Mouse (Mus musculus) intestine, postnatal 0 days (tissue): ENCODE measurements around the gene Stx8. TPM values are rescaled to one million over a fixed set of nuclear protein-coding genes. Genes with fewer than 3 reads are reported as not detected.

Experiments
- ATAC-seq: fragments of 200-750 bp; cut with Nextera tagmentation; 2 replicates; pipeline ENCODE4 v1.8.0; 2017; ENCODE audit warnings: mild to moderate bottlenecking, moderate TSS enrichment, moderate library complexity
- H3K27ac ChIP-seq: fragments of 300-500 bp; sonication (generic); 2 replicates; pipeline ENCODE4 v1.5.1; 2014; ENCODE audit warnings: mild to moderate bottlenecking, low read depth, low read length, moderate library complexity
- H3K27me3 ChIP-seq: fragments of 300-500 bp; sonication (generic); replicated peaks from 2 replicates; pipeline ENCODE4 v1.6.1; 2014; ENCODE audit warnings: low read length, mixed read lengths; ENCODE audit not compliant: control insufficient read depth, insufficient read depth
- H3K36me3 ChIP-seq: fragments of 300-500 bp; sonication (generic); 2 replicates; pipeline ENCODE4 v1.6.1; 2014; ENCODE audit warnings: mild to moderate bottlenecking, moderate library complexity; ENCODE audit not compliant: control insufficient read depth, insufficient read depth
- H3K4me1 ChIP-seq: fragments of 300-500 bp; sonication (generic); replicated peaks from 2 replicates; pipeline ENCODE4 v1.6.1; 2014; ENCODE audit warnings: antibody characterized with exemption, low read length, mixed read lengths; ENCODE audit not compliant: control insufficient read depth, insufficient read depth
- H3K4me2 ChIP-seq: fragments of 300-500 bp; sonication (generic); replicated peaks from 2 replicates; pipeline ENCODE4 v1.6.1; 2014; ENCODE audit warnings: low read depth, mild to moderate bottlenecking, moderate library complexity
- H3K4me3 ChIP-seq: fragments of 300-500 bp; sonication (generic); 2 replicates; pipeline ENCODE4 v1.5.1; 2014; ENCODE audit warnings: low read depth, low read length
- H3K9ac ChIP-seq: fragments of 300-500 bp; sonication (generic); 2 replicates; pipeline ENCODE4 v1.6.1; 2014; ENCODE audit warnings: mild to moderate bottlenecking, low read depth, low read length
- H3K9me3 ChIP-seq: fragments of 300-500 bp; sonication (generic); 2 replicates; pipeline ENCODE4 v1.6.1; 2016; ENCODE audit warnings: mixed run types; ENCODE audit not compliant: control insufficient read depth
- CTCF ChIP-seq: sonication (generic); IDR thresholded peaks from 2 replicates; pipeline ENCODE4 v1.5.1; 2016; ENCODE audit warnings: low read depth, mild to moderate bottlenecking, control low read depth, antibody characterized with exemption, moderate library complexity
- WGBS: fragments of 180-500 bp; shearing (Covaris S2); extraction: QIAGEN DNeasy Blood & Tissue Kit; methylation state at CpG from one replicate; pipeline ENCODE4 v1.1.7; 2014; 5-methylcytosine and 5-hydroxymethylcytosine counted together
- polyA plus RNA-seq: library from polyadenylated mRNA; unstranded; fragments of >200 nt; fragmentation: Nextera tagmentation; extraction: Ambion mirVana; gene quantifications from 2 replicates; pipeline ENCODE4 v1.2.1, GENCODE M21; 2015

The Stx8 gene
- polyA plus RNA-seq, 1 experiment from 2014 or later, result 79.1 TPM

DNA sequence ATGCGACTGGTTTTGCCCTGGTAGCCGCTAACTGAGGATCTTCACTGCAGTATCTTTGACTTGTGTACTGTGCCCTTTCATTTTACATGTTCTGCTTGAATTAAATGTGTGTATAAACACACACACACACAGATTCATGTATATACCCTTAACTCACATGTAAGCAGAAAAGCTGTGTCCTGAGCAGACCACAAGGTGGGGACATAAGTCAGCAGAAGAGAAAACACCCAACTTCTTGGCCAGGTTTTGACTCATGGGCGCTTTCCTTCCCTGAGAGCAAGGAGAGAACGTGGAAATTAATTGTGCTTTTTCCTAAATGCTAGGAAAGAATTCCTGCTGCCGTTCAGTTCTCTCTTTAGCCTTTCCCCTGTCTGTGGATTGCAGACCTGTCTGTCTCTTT is 33.6 kb downstream of the Stx8 start:
- 71% methylated on average over 5 of the region's 5 CpGs for WGBS
- Histone ChIP-seq H3K9me3 (no peaks in the 10 kb centered on the region), H3K36me3 (no peaks in the 10 kb centered on the region)

DNA sequence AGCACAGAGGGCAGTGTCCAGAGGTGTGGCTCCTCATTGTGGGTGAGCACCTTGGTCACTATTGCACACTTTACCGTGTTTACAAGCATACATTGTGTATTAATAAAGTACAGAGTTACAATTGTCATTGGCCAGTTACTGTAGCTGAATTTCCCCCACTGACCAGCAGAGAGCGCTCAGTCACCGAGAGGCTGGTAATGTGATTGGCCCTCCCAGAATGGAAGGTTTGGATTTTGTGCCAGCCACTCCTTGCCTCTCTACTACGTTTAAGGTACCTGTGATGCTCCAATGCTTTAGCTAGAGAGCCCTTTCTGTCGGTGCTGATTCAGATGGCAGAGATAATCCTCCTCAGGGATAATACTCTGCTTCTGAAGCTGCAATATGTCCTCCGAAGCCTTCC is 38.2 kb downstream of the Stx8 start:
- no peak overlapping the region for H3K4me2 ChIP-seq
- H3K36me3 ChIP-seq, result no peaks in the 10 kb centered on the region
- TF ChIP-seq CTCF, result peak; percentile 99
- H3K4me3 ChIP-seq, result no peak overlapping the region
- no peaks in the 10 kb centered on the region for H3K4me1 ChIP-seq
- WGBS, result 18% methylated on average over 6 of the region's 6 CpGs
- H3K27me3 ChIP-seq, result no peaks in the 10 kb centered on the region
- H3K27ac ChIP-seq, result no peak overlapping the region
- no peaks in the 10 kb centered on the region for H3K9me3 ChIP-seq
- H3K9ac ChIP-seq, result no peak overlapping the region
- ATAC-seq, result peak; percentile 10; the same call in 1 of the 2 replicates

More for the DNA sequence above, 33.6 kb downstream of the Stx8 start:
- no peaks in the 10 kb centered on the region for H3K27me3 ChIP-seq
- no peaks in the 10 kb centered on the region for H3K4me1 ChIP-seq
- no peak for ATAC-seq
- no peak overlapping the region for H3K4me3 ChIP-seq
- no peak overlapping the region for H3K27ac ChIP-seq
- TF ChIP-seq CTCF, result peak; percentile 70
- H3K9ac ChIP-seq, result no peak overlapping the region
- H3K4me2 ChIP-seq, result no peak overlapping the region

DNA sequence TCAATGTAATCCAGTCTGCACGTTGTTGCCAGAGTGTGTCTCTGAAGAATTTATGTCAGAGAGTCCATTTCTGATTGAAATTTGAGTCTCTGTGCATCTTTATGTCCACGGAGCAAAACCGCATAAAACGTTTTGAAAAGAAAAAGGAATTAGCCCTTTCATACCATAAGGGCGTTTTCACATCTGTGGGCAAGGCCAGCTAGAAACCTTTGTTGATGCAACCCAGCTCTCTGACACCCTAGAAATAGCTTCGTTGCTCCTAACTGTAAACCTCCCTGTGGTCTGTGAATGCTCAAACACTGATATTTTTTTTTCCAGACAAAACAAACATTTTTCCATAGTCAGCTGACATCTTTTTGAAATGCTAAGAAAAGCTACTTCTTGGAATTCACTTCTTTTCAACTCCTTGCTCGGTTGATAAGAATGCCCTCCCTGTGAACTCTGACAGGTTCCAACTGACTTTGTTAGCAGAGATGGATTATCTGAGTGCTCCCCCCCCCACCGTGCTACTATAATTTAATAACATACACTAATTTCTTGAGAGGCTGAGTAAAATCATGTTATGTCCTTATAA is 40.3 kb downstream of the Stx8 start:
- no peak overlapping the region for H3K9ac ChIP-seq
- no peak for ATAC-seq

DNA sequence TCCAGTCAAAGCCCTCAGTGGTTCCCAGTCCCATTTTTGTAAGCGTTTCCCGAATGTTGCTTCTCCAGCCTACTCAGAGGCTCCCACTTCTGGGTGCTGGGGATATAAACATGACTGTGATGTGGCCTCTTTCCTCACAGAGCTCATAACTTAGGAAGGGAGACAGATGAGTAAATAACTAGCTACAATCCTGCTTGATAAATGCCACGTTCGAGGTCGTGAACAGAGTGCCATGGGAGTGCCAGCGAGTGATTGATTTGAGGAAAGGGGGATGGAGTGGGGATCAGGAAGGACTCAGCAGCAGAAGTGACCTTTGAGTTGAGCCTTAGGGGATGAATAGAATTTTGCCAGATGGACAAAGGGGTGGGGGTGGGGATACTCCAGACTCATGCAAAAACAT is 41.7 kb downstream of the Stx8 start:
- H3K4me2 ChIP-seq, result no peak overlapping the region
- peak; percentile 20; the same call in 1 of the 2 replicates for TF ChIP-seq CTCF
- H3K9me3 ChIP-seq, result no peaks in the 10 kb centered on the region
- no peaks in the 10 kb centered on the region for H3K27me3 ChIP-seq
- ATAC-seq, result no peak
- H3K9ac ChIP-seq, result no peak overlapping the region
- WGBS, result 36% methylated on average over 6 of the region's 6 CpGs
- H3K27ac ChIP-seq, result no peak overlapping the region
- H3K36me3 ChIP-seq, result no peaks in the 10 kb centered on the region
- no peaks in the 10 kb centered on the region for H3K4me1 ChIP-seq
- no peak overlapping the region for H3K4me3 ChIP-seq

More for the DNA sequence above, 40.3 kb downstream of the Stx8 start:
- Histone ChIP-seq H3K4me3 (no peak overlapping the region), H3K27me3 (no peaks in the 10 kb centered on the region), H3K36me3 (no peaks in the 10 kb centered on the region), H3K4me2 (no peak overlapping the region), H3K4me1 (no peaks in the 10 kb centered on the region), H3K9me3 (no peaks in the 10 kb centered on the region), H3K27ac (no peak overlapping the region)
- WGBS, result 34% methylated on average over 8 of the region's 8 CpGs
- TF ChIP-seq CTCF, result no peak

DNA sequence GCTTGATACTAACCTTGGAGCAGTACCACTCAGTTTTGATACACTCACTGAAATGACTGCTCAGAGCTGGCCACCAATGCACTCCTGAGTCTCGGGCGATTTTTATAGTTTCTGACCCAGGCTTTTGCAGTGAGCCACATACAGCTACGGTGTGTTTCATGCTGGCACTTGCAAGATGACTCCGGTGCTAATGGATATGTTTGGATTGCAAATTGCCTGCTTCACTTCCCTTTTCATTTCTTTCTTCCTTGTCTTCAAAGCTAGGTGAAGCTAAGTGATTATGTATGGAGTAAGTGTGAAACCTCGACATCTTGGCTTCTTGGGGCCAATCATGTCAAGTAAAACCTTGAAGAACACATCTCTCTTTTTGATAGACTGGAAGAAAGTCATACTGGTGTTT is 43.4 kb downstream of the Stx8 start:
- Histone ChIP-seq H3K4me3 (no peak overlapping the region), H3K4me2 (no peak overlapping the region), H3K4me1 (no peaks in the 10 kb centered on the region), H3K9me3 (no peaks in the 10 kb centered on the region), H3K9ac (no peak overlapping the region), H3K27me3 (no peaks in the 10 kb centered on the region), H3K27ac (no peak overlapping the region), H3K36me3 (no peaks in the 10 kb centered on the region)
- 88% methylated on average over 5 of the region's 5 CpGs for WGBS
- no peak for TF ChIP-seq CTCF
- no peak for ATAC-seq

DNA sequence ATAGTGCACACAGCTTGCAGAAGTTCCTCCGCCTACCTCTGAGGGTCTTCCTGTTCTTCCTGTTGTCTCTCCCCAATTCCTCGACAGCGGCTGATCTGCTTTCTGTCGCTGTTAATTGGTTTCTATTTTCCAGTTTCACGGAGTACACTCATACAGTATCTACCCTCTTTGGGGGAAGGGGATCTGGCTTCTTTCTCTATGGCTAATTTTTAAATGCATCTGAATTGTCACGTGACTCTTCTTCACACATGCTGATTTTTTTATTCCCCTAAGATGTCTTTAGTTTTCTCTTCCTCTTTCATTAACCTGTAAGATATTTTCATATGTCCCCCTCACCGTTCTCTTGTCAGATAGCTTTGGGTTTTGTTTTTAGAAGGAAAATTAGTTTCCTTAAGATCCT is 46.2 kb downstream of the Stx8 start:
- Histone ChIP-seq H3K27me3 (no peaks in the 10 kb centered on the region), H3K4me3 (no peak overlapping the region), H3K9ac (no peak overlapping the region), H3K4me1 (no peaks in the 10 kb centered on the region), H3K4me2 (no peak overlapping the region), H3K9me3 (no peaks in the 10 kb centered on the region), H3K27ac (no peak overlapping the region), H3K36me3 (peaks cover 4% of the 10 kb centered on the region; the same call in 1 of the 2 replicates)
- WGBS, result 71% methylated on average over 7 of the region's 7 CpGs
- no peak for TF ChIP-seq CTCF
- no peak for ATAC-seq
